Mouse (Mus musculus) cortical plate, adult 2 months (tissue): Measurements from ENCODE around the gene Slc25a45.

ENCODE experiments used
- CTCF ChIP-seq: fragments of 200-500 bp; IDR thresholded peaks from 2 replicates; pipeline ENCODE4 v1.5.1; 2011; ENCODE audit warnings: mild to moderate bottlenecking, control low read depth, low read length; ENCODE audit not compliant: insufficient read depth; ENCODE audit errors: extremely low read depth
- POLR2A ChIP-seq: fragments of 200-500 bp; IDR thresholded peaks from 2 replicates; pipeline ENCODE4 v1.6.1; 2011; ENCODE audit warnings: mild to moderate bottlenecking, low read length, control low read depth; ENCODE audit not compliant: insufficient read depth; ENCODE audit errors: extremely low read depth

DNA sequence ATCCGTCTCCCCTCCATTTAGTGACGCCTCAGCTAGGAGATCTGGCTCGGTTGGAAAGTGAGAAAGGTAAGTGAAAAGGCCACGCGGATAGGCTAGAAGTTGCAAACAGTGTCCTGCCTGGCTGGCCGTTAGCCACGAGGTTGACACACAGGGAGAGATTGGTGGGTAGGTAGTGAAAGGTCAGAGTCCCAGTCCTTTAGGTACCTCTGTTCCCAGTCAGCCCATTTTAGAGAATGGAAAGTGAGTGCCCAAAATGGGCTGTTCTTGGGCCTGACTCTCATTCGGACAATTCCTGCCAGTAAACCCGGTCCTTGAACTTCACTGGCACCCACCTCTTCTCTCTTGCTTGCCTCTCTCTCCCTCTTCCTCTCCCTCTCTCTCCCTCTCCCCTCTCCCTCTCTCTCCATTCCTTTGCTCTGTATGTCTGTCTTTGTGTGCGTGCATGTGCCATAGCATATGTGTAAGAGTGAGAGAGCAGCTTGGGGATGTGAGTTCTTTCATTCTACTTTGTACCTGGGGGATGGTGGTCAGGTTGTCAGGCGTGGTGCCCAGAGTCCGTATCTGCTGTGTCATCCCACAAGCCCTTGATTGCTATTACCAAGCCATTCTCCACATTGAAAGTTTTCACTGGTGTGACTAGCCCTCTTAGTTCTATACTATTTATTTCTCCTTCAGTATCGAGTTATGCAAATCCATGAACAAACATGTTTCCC lies 35.6 kb downstream of the Slc25a45 start, which contains the start of gene Dpf2:
- TF ChIP-seq POLR2A, result no peak
- no peak for TF ChIP-seq CTCF
